Mouse (Mus musculus) lung, adult 2 months (tissue): Measurements from ENCODE around the gene Cgas.

Source experiments
- CTCF ChIP-seq: fragments of 200-500 bp; IDR thresholded peaks from 2 replicates; pipeline ENCODE4 v1.5.1; 2011; ENCODE audit warnings: mild to moderate bottlenecking, low read length, control low read depth; ENCODE audit not compliant: insufficient read depth
- POLR2A ChIP-seq: fragments of 200-500 bp; IDR thresholded peaks from 2 replicates; pipeline ENCODE4 v1.6.1; 2011; ENCODE audit warnings: low read depth, mild to moderate bottlenecking, control low read depth, low read length, borderline replicate concordance; ENCODE audit errors: extremely low read depth

DNA sequence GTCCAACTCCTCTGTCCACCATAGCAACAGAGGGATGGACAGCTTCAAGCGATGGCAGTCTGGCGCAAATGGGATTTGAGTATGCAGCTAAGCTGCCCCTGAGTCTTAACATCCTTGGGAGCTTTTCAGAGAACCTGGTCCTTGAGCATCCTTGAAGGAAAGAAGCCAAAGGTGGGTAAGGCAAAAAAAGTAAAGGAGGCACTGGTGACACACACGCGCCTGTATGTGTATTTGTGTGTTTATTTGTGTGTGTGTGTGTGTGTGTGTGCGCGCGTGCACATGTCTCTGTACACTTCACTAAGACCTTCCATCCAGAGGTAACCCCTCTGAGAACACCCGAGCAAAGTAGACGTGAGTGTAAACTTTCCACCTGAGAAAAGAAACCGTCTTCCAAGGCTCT lies 49.3 kb downstream of the Cgas start:
- no peak for TF ChIP-seq CTCF
- TF ChIP-seq POLR2A: no peak
